Mouse (Mus musculus) stomach, postnatal 0 days (tissue): Measurements from ENCODE around the gene Atp6v0a1.

ENCODE experiments used
- CTCF ChIP-seq: IDR thresholded peaks from 2 replicates; pipeline ENCODE4 v1.5.1; 2016; ENCODE audit warnings: antibody characterized with exemption, low read depth, mild to moderate bottlenecking, moderate library complexity
- EP300 ChIP-seq: optimal IDR thresholded peaks from 2 replicates; pipeline ENCODE3; 2016; ENCODE audit warnings: antibody characterized with exemption

GRCm38 (mm10) chr11:101037795-101038194 is 28.5 kb downstream of the Atp6v0a1 start:
- TF ChIP-seq CTCF = no peak
- no peak for TF ChIP-seq EP300
